Mouse (Mus musculus) adrenal gland, postnatal 25 days (tissue): ENCODE measurements around the gene Aff3. TPM values are rescaled to one million over a fixed set of nuclear protein-coding genes. Genes with fewer than 3 reads are reported as not detected.
A peak's percentile ranks its signal among the peaks of the same experiment; 100 is the strongest.

Experiments
- DNase-seq: peaks from one replicate; pipeline ENCODE4 v3.0.0; 2021; ENCODE audit warnings: mixed read lengths
- total RNA-seq: library from RNA; stranded (reverse); gene quantifications from 2 replicates; pipeline ENCODE4 v1.2.3, GENCODE M21; 2021

Aff3 gene
- total RNA-seq, 1 experiment from 2014 or later = 2.8 TPM

DNA sequence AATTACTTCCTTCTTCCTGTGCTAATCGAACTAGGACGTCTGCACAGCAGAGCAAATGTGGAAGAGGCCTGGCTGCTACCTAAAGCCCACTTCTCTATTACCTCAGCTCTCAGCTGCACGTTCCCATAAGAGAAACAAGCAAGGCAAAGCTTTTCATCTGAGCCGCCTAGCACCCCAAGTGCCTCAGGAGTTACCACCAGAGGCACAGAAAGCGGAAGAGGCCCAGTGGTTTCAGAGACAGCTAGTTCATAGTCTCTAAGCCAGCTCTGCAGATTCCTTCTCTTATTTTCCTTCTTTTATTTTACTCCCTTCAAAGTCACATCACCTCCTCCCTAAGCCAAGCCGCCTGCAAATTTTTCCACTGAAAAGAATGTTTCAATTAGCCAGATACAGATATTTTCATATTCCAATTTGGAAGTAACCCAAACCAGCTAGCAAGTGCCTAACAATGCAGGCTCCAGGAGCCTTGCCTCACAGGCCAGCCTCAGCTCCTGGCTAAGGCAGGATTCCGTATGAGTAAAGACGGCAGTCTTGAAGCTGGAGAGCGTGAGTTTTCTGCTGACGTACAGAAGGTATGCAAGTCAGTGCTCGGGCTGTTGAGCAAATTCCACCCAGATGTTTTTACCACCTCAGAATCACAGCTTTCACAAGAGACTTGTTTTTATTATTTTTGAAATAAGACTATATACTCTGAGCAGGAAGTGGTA is 62.8 kb downstream of the Aff3 start:
- DNase-seq = no peak

GRCm38 (mm10) chr1:38595311-38595710 is 69.4 kb downstream of the Aff3 start:
- no peak for DNase-seq

DNA sequence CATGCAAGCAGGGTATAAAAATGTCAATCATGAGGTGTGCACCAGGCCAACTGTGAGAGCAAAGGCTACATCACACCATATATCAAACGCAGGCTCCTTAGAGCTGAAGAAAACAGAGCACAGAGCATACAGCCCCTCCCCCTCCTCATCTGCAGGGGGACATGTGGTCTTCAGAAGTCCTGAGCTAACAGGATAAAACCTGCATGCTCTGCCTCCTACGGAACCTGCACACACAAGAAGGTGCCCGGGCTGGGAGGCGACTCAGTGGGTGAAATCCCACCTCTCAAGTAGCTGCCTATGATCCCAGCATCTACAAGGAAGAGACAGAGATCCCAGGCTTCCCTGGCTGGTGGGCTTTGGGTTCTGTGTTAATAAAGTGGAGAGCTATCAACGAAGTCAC is 70.0 kb downstream of the Aff3 start:
- DNase-seq = no peak

- no peak for DNase-seq
These were observed 73.6 kb downstream of the Aff3 start for GRCm38 (mm10) chr1:38591194-38591593.

DNA sequence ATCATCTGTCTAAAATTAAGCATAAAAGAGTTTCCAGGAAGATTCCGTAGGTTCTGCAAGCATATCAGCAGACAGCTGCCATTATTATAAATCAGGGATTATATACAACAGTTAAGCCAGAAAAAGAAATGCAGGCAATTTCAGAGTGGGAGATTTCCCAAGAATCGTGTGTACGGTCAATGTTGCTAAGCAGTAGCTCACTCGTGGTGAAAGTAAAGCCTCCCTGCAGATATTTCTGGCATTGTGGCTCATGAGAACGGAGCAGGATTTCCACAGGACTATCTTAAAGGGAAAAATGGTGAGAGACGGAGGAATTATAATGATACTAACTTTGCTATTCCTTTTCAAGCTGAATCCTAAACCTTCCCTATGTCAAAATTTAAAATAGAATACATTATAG is 76.0 kb downstream of the Aff3 start:
- no peak for DNase-seq

DNA sequence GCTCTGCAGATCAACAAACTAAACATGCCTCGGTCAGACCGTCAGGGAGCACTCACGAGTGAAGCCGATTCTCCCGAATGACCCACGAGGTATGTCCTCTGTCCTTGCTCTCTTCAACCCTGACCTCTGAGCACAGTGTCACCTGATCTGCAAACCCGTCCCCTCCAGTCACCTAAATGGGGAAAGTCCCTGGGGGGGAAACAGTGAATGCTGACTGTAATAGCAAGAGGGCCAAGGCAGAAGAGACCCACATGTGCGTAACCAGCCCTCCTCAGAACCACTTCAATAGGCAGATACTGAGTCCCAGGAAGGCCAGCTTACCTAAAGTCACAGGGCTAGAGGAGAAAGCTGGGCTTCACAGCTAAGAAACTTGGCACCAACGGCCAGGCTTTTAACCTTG is 82.4 kb downstream of the Aff3 start:
- no peak for DNase-seq

DNA sequence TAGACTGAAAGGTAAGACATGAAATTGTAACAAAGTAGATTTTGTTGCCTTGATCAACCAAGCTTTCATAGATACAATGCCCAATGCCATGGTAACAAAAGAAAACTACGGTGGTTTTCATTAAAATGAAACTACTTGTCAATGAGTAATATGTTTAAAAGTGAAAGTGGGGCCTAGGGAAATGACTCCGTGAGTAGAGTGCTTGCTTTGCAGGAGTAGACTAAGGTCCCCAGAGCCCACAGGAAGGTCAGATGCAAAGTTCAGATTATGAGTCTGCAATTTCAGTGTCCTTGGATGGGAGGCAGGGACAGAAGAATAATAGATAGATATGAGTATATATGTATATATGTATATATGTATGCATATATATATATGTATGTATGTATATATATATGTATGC is 84.2 kb downstream of the Aff3 start:
- DNase-seq = no peak

DNA sequence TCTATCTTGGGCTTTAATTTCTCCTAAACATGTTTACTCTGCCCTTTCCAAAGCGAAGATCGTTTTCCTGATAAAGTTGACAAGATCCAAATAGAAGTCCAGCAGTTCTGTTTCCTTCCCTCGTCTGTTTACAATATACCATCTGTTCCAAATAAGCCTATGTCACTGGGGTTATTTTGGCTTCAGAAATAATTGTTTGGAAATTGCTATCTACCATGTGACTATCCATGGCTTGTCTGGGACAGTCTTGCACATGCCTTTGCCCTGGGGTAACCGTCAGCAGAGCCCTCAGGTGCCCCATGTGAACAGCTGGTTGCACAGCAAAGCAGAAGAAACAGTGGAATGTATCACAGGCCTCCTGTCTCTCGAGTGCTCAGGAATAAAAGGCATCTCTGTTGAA is 86.4 kb downstream of the Aff3 start:
- no peak for DNase-seq

- no peak for DNase-seq
These were observed 97.0 kb downstream of the Aff3 start for GRCm38 (mm10) chr1:38567791-38568190.

DNA sequence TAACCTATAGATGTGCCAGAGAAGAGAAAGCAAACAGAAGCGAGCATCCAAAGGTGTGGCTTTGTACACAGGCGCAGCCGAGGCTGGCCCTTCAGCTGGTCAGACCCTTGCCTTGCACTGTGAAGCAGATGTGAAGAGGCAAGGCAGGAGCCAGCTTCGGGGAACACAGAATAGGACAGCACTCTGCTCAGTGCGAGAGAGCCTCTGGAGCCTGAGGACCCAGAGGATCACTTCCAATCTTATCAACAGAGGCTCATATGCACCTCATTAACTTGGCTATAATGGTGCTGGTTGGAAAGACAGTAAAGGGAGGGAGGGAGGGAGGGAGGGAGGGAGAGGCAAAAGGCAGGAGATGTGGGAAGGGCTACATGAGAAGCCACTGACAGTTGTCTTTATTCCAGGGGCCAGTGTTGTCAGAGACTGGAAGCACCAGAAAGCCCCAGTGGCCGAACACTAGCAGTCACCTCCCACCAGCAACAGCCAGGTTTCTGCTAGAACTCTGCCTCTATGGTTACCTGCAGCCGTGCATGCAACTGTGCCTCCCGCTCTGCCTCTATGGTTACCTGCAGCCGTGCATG is 98.6 kb downstream of the Aff3 start:
- no peak for DNase-seq

DNA sequence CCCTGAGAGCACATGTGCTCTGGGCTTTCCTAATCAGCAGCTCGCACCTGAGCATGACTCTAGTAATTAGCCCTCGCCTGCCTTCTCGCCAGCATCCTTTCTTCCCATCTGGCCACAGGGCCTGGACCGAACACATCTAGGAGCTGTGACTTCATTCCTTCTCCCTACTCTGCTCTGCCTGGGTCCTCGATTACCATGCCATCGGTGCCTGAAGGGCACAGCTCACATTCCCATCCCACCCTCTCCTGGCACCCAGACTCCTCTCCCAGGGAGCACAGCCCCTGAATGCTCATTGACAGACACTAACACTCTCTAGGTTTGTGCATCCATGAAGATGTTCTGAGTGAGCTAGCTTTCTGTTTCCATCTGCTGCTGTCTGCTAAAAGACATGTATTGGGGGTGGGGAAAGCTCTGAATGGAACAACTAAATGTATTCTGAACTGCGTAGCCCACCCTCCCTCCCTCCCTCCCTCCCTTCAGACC is 99.4 kb downstream of the Aff3 start:
- no peak for DNase-seq

- DNase-seq = no peak
These were observed 102.2 kb downstream of the Aff3 start for GRCm38 (mm10) chr1:38562397-38563199.

GRCm38 (mm10) chr1:38561331-38561730 is 103.4 kb downstream of the Aff3 start:
- DNase-seq = no peak

- DNase-seq = no peak
These were observed 104.1 kb downstream of the Aff3 start for GRCm38 (mm10) chr1:38560666-38561065.

- no peak for DNase-seq
These were observed 107.1 kb downstream of the Aff3 start for GRCm38 (mm10) chr1:38557615-38558014.

DNA sequence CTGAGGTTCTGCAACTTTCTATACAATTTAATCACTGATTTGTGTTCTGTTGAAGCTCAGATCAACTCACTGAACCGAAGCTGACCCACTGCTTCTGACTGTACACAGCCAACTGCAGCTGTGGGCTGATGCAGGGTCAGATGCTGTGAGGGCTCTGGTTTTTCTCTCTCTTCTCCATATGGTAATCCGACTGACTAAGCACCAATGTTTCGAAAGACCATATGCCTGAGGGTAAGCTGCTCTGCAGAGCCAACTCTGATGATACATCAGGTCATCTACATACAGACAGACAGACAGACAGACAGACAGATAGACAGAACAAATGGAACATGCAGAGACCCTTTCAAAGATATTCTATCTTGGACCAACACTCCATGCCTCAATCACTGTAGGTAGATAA is 110.2 kb downstream of the Aff3 start:
- DNase-seq = no peak

DNA sequence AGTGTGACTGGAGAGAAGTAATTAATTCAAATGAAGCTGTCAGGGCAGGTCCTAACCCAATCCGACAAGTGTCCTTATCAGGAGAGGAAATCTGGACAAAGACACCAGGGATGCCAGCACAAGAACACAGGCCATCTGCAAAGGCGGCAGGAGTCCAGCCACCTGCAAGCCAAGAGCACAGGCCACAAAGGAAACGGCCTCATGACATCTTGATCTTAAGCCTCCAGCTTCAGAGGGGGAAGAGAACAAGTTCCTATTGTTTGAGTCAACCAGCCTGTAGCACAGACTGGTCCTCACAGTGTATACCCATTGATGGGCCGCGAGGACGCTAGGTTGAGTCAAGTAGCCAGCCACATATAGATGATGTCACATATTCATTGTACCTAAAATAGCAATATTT is 111.7 kb downstream of the Aff3 start:
- DNase-seq = no peak

GRCm38 (mm10) chr1:38550579-38550978 is 114.2 kb downstream of the Aff3 start:
- DNase-seq = no peak

- DNase-seq = no peak
These were observed 115.8 kb downstream of the Aff3 start for GRCm38 (mm10) chr1:38548671-38549661.

DNA sequence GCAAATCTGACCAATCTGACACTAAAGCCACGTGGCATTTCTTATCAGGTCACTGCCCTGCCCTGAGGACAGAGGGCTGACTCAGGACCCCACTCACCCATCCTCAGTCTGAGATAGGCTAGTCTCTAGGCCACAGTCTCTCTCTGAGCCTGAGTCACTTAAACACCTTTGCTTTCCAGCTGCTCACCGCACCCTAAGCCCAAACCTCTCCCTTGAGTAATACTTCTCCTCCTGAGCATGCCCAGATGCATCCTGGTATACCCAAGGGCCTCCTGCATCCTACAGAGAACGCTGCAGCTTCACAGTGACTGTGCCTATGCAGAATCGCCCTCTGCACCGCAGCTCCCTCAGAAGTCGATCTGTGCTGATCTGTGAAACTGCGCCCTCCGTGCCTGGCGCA is 117.1 kb downstream of the Aff3 start:
- no peak for DNase-seq

DNA sequence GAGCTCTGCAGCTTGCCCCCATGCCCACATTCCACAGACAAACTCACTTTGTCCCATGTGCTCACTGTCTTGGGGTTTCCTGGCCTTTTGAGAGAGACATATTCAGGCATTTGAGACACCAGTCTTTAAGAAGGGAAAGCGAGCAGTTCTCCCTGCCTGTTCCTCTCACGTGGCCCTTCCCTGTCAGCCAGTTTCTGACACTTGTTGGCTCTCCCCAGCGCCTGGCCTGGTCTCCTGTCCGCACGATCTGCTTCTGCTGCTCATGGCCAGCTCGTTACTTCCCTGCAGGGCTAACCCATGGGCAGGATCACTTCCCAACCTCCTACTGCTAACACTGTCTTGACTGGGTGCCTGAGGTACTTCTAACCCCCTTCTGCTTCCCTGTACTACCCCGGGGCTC is 118.1 kb downstream of the Aff3 start:
- DNase-seq = no peak

- peak; percentile 18 for DNase-seq
These were observed 119.3 kb downstream of the Aff3 start for GRCm38 (mm10) chr1:38545282-38545945.
